Mouse (Mus musculus) splenic B cell, adult 2 months (primary cell): ENCODE measurements around the gene Cfap43.
"Not testable (repeated sequence)": the region's sequence is repeated elsewhere in the genome, so short reads cannot be mapped to it uniquely, and the experiment has no call there.

Experiments used
- DNase-seq: peaks from one replicate; pipeline ENCODE4 v3.0.0-alpha.2; 2011; ENCODE audit warnings: low read depth, low spot score
- H3K27me3 ChIP-seq: 2 replicates; pipeline ENCODE4 v1.6.1; 2012; ENCODE audit warnings: mild to moderate bottlenecking, low read length, moderate library complexity, mixed read lengths; ENCODE audit not compliant: control insufficient read depth, poor library complexity, insufficient read depth, severe bottlenecking
- H3K36me3 ChIP-seq: 2 replicates; pipeline ENCODE4 v1.6.1; 2012; ENCODE audit warnings: mild to moderate bottlenecking, low read length, moderate library complexity, mixed read lengths; ENCODE audit not compliant: control insufficient read depth, poor library complexity, insufficient read depth, severe bottlenecking

Gene Cfap43

GRCm38 (mm10) chr19:47862581-47862980 is 56.5 kb downstream of the Cfap43 start:
- no peak for DNase-seq
- H3K36me3 ChIP-seq = no peaks in the 10 kb centered on the region
- no peaks in the 10 kb centered on the region for H3K27me3 ChIP-seq

- no peak for DNase-seq
- no peaks in the 10 kb centered on the region for H3K27me3 ChIP-seq
- H3K36me3 ChIP-seq = no peaks in the 10 kb centered on the region
Observed at GRCm38 (mm10) chr19:47859180-47859579, 59.9 kb downstream of the Cfap43 start.

- Histone ChIP-seq H3K36me3 (no peaks in the 10 kb centered on the region), H3K27me3 (no peaks in the 10 kb centered on the region)
- no peak for DNase-seq
Observed at GRCm38 (mm10) chr19:47857957-47858942, 60.8 kb downstream of the Cfap43 start.

GRCm38 (mm10) chr19:47854796-47855783 is 64.0 kb downstream of the Cfap43 start, which contains the start of gene Gsto1:
Gene Gsto1, plus strand, starts transcription at chr19:47854970.
- peak; percentile 62 for DNase-seq
- H3K27me3 ChIP-seq = no peaks in the 10 kb centered on the region
- H3K36me3 ChIP-seq = no peaks in the 10 kb centered on the region

- DNase-seq = no peak
- Histone ChIP-seq H3K36me3 (no peaks in the 10 kb centered on the region), H3K27me3 (no peaks in the 10 kb centered on the region)
Observed at GRCm38 (mm10) chr19:47853951-47854795, 64.9 kb downstream of the Cfap43 start.

- Histone ChIP-seq H3K36me3 (no peaks in the 10 kb centered on the region), H3K27me3 (no peaks in the 10 kb centered on the region)
- no peak for DNase-seq
Observed at GRCm38 (mm10) chr19:47853053-47853452, 66.0 kb downstream of the Cfap43 start.

GRCm38 (mm10) chr19:47852131-47852530 is 67.0 kb downstream of the Cfap43 start:
- H3K36me3 ChIP-seq, DNase-seq, H3K27me3 ChIP-seq: not testable (repeated sequence)

GRCm38 (mm10) chr19:47849735-47850134 is 69.4 kb downstream of the Cfap43 start:
- Histone ChIP-seq H3K36me3 (no peaks in the 10 kb centered on the region), H3K27me3 (no peaks in the 10 kb centered on the region)
- peak; percentile 31 for DNase-seq

- DNase-seq, H3K27me3 ChIP-seq, H3K36me3 ChIP-seq: not testable (repeated sequence)
Observed at GRCm38 (mm10) chr19:47841234-47841633, 77.9 kb downstream of the Cfap43 start.

- no peak for DNase-seq
- Histone ChIP-seq H3K27me3 (peaks cover 2% of the 10 kb centered on the region; the same call in 1 of the 2 replicates), H3K36me3 (no peaks in the 10 kb centered on the region)
Observed at GRCm38 (mm10) chr19:47837527-47837901, 81.6 kb downstream of the Cfap43 start.

- H3K27me3 ChIP-seq = peaks cover 2% of the 10 kb centered on the region; the same call in 1 of the 2 replicates
- DNase-seq = peak; percentile 50
- H3K36me3 ChIP-seq = no peaks in the 10 kb centered on the region
Observed at GRCm38 (mm10) chr19:47836701-47837526, 82.2 kb downstream of the Cfap43 start.

GRCm38 (mm10) chr19:47835776-47836175 is 83.3 kb downstream of the Cfap43 start:
- H3K36me3 ChIP-seq = no peaks in the 10 kb centered on the region
- DNase-seq = no peak
- H3K27me3 ChIP-seq = peaks cover 2% of the 10 kb centered on the region; the same call in 1 of the 2 replicates

GRCm38 (mm10) chr19:47834614-47835013 is 84.5 kb downstream of the Cfap43 start:
- Histone ChIP-seq H3K27me3 (peaks cover 2% of the 10 kb centered on the region; the same call in 1 of the 2 replicates), H3K36me3 (no peaks in the 10 kb centered on the region)
- DNase-seq = no peak
